Mouse (Mus musculus) intestine, embryonic 16.5 days (tissue): ENCODE measurements at regions not wholly inside any gene's neighbourhood (a gene's known extent, or its start where the extent isn't known, plus 50 kb on each side); places are given as distances from the start of the nearest gene placed in this dataset.

Source experiments
- ATAC-seq: fragments of 200-750 bp; cut with Nextera tagmentation; 2 replicates; pipeline ENCODE4 v1.8.0; 2017; ENCODE audit warnings: moderate TSS enrichment, moderate library complexity
- H3K27ac ChIP-seq: fragments of 300-500 bp; sonication (generic); 2 replicates; pipeline ENCODE4 v1.5.1; 2014; ENCODE audit warnings: mild to moderate bottlenecking, low read length
- H3K27me3 ChIP-seq: fragments of 300-500 bp; sonication (generic); replicated peaks from 2 replicates; pipeline ENCODE4 v1.6.1; 2014; ENCODE audit warnings: low read length, control low read depth, mixed read lengths; ENCODE audit not compliant: control insufficient read depth, insufficient read depth
- H3K36me3 ChIP-seq: fragments of 300-500 bp; sonication (generic); 2 replicates; pipeline ENCODE4 v1.6.1; 2014; ENCODE audit warnings: low read length, control low read depth; ENCODE audit not compliant: control insufficient read depth, insufficient read depth
- H3K4me1 ChIP-seq: fragments of 300-500 bp; sonication (generic); 2 replicates; pipeline ENCODE4 v1.6.1; 2014; ENCODE audit warnings: low read length, control low read depth, mixed read lengths; ENCODE audit not compliant: control insufficient read depth, insufficient read depth
- H3K4me2 ChIP-seq: fragments of 300-500 bp; sonication (generic); 2 replicates; pipeline ENCODE4 v1.6.1; 2014; ENCODE audit warnings: low read depth, low read length, control low read depth
- H3K4me3 ChIP-seq: fragments of 300-500 bp; sonication (generic); 2 replicates; pipeline ENCODE4 v1.5.1; 2014; ENCODE audit warnings: mild to moderate bottlenecking, low read length
- H3K9ac ChIP-seq: fragments of 300-500 bp; sonication (generic); 2 replicates; pipeline ENCODE4 v1.6.1; 2014; ENCODE audit warnings: low read depth, low read length
- H3K9me3 ChIP-seq: fragments of 300-500 bp; sonication (generic); 2 replicates; pipeline ENCODE4 v1.6.1; 2016; ENCODE audit warnings: low read length, control low read depth; ENCODE audit not compliant: control insufficient read depth
- WGBS: fragments of 180-500 bp; shearing (Covaris S2); extraction: QIAGEN DNeasy Blood & Tissue Kit; methylation state at CpG from one replicate; pipeline ENCODE4 v1.1.7; 2014; 5-methylcytosine and 5-hydroxymethylcytosine counted together

GRCm38 (mm10) chr14:110043211-110043610 lies 711.7 kb downstream of the Slitrk6 start:
- no peaks in the 10 kb centered on the region for H3K9me3 ChIP-seq
- H3K27ac ChIP-seq = no peak overlapping the region
- no peak overlapping the region for H3K4me2 ChIP-seq
- H3K36me3 ChIP-seq = no peaks in the 10 kb centered on the region
- ATAC-seq = no peak
- no peaks in the 10 kb centered on the region for H3K27me3 ChIP-seq
- H3K4me3 ChIP-seq = no peak overlapping the region
- no peak overlapping the region for H3K9ac ChIP-seq
- H3K4me1 ChIP-seq = no peaks in the 10 kb centered on the region

- Histone ChIP-seq H3K4me3 (no peak overlapping the region), H3K27me3 (no peaks in the 10 kb centered on the region), H3K4me1 (no peaks in the 10 kb centered on the region), H3K27ac (no peak overlapping the region), H3K36me3 (no peaks in the 10 kb centered on the region), H3K9ac (no peak overlapping the region), H3K4me2 (no peak overlapping the region), H3K9me3 (no peaks in the 10 kb centered on the region)
- ATAC-seq = no peak
- 78% methylated on average over 3 of the region's 3 CpGs for WGBS
Measured at GRCm38 (mm10) chr14:110021812-110022211, 733.1 kb downstream of the Slitrk6 start.

DNA sequence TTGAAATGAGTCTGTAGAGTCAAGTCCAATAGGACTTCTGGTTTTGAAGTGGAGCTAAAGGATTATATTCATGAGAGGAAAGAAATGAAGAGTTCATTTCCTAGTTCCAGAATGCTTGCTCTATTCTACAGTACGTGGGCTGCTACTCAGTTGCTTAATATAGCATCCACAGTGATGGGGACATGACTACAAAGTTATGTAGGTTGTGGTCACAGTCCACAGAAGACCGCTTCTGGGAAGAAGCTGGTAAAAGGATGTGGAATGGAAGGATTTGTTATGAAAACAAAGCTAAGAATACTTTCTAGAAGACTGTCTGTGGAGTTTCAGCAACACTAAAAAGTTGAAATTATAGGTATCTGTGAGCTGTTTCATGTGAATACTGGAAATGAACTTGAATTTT lies 739.8 kb downstream of the Slitrk6 start:
- H3K27me3 ChIP-seq = no peaks in the 10 kb centered on the region
- H3K36me3 ChIP-seq = no peaks in the 10 kb centered on the region
- H3K27ac ChIP-seq = no peak overlapping the region
- no peaks in the 10 kb centered on the region for H3K4me1 ChIP-seq
- H3K9me3 ChIP-seq = no peaks in the 10 kb centered on the region
- no peak overlapping the region for H3K4me2 ChIP-seq
- no peak overlapping the region for H3K4me3 ChIP-seq
- 70% methylated on average over 2 of the region's 2 CpGs for WGBS
- no peak for ATAC-seq
- H3K9ac ChIP-seq = no peak overlapping the region

GRCm38 (mm10) chr14:110013229-110013628 lies 741.7 kb downstream of the Slitrk6 start:
- no peak overlapping the region for H3K9ac ChIP-seq
- H3K4me3 ChIP-seq = no peak overlapping the region
- H3K4me1 ChIP-seq = no peaks in the 10 kb centered on the region
- no peak overlapping the region for H3K27ac ChIP-seq
- H3K4me2 ChIP-seq = no peak overlapping the region
- no peaks in the 10 kb centered on the region for H3K36me3 ChIP-seq
- no peak for ATAC-seq
- 59% methylated on average over 1 of the region's 1 CpGs for WGBS
- no peaks in the 10 kb centered on the region for H3K9me3 ChIP-seq
- no peaks in the 10 kb centered on the region for H3K27me3 ChIP-seq

DNA sequence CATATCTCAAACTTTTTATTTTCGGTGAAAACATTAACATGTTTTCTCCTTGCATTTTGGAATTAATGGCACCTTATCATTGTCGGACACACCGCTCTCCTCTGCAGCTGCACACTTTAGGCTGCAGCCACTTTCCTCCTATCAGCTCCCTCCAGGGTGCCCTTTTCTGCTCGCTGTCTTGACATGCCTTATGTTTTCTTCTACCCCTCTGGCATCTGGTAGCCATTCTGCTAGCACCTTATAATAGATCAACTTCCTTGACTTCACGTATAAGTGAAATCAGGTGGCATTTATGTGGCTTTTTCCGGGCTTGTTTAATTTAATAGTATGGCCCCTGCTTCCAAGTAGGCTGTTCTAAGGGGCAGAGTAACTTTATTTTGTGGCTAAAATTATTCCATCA lies 747.8 kb downstream of the Slitrk6 start:
- H3K27ac ChIP-seq = no peak overlapping the region
- no peak overlapping the region for H3K4me3 ChIP-seq
- no peak overlapping the region for H3K4me2 ChIP-seq
- H3K9ac ChIP-seq = no peak overlapping the region
- ATAC-seq = no peak
- no peaks in the 10 kb centered on the region for H3K36me3 ChIP-seq
- 70% methylated on average over 6 of the region's 6 CpGs for WGBS
- H3K9me3 ChIP-seq = no peaks in the 10 kb centered on the region
- H3K27me3 ChIP-seq = no peaks in the 10 kb centered on the region
- H3K4me1 ChIP-seq = no peaks in the 10 kb centered on the region

DNA sequence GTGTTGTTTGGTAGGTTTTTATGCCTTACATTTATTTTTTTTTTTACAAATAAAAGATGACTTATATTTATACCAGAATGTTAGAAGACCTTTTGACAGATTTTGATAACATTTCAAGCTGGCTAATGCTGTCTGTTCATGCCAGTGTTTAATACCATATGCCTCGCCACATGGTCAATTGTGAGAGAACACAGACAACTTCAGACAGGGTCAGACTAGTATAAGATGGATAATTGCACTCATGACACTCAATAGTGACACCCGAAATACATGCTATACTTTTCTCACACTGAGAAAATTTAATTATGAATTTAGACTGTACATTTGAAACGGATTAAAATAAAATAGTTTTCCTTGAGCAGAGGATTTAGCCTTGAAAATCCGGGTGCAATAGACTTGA lies 769.9 kb downstream of the Slitrk6 start:
- no peak overlapping the region for H3K4me2 ChIP-seq
- no peaks in the 10 kb centered on the region for H3K9me3 ChIP-seq
- H3K27ac ChIP-seq = no peak overlapping the region
- H3K4me3 ChIP-seq = no peak overlapping the region
- no peak overlapping the region for H3K9ac ChIP-seq
- H3K4me1 ChIP-seq = no peaks in the 10 kb centered on the region
- H3K27me3 ChIP-seq = no peaks in the 10 kb centered on the region
- no peaks in the 10 kb centered on the region for H3K36me3 ChIP-seq
- no peak for ATAC-seq
- 67% methylated on average over 4 of the region's 4 CpGs for WGBS

- Histone ChIP-seq H3K36me3 (no peaks in the 10 kb centered on the region), H3K27ac (no peak overlapping the region), H3K9me3 (no peaks in the 10 kb centered on the region), H3K4me1 (no peaks in the 10 kb centered on the region), H3K27me3 (no peaks in the 10 kb centered on the region), H3K4me2 (no peak overlapping the region), H3K9ac (no peak overlapping the region), H3K4me3 (no peak overlapping the region)
- no peak for ATAC-seq
- WGBS = 57% methylated on average over 3 of the region's 3 CpGs
Measured at GRCm38 (mm10) chr14:109958008-109958407, 796.9 kb downstream of the Slitrk6 start.

DNA sequence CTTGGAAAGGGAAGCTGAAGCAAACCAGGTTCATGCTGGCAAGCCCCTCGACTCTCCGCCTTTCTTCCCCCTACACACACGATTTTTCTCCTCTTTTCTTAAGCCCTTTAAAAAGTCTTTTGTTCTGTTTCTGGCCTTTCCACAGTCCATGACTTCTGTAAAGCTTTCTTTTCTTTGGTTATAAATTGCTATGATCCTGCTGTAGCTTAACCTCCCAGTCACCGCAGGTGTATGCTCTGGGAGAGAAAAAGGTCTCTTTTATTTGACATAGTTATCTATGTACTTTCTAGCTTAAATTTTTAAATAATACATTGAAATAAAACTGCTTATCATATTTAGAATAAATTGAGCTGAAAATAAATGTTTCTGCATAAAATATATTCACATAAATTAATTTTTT lies 813.0 kb downstream of the Slitrk6 start:
- no peaks in the 10 kb centered on the region for H3K27me3 ChIP-seq
- H3K4me1 ChIP-seq = no peaks in the 10 kb centered on the region
- WGBS = 77% methylated on average over 4 of the region's 4 CpGs
- H3K9ac ChIP-seq = no peak overlapping the region
- no peak overlapping the region for H3K27ac ChIP-seq
- no peaks in the 10 kb centered on the region for H3K9me3 ChIP-seq
- H3K4me3 ChIP-seq = no peak overlapping the region
- no peaks in the 10 kb centered on the region for H3K36me3 ChIP-seq
- H3K4me2 ChIP-seq = no peak overlapping the region
- no peak for ATAC-seq

DNA sequence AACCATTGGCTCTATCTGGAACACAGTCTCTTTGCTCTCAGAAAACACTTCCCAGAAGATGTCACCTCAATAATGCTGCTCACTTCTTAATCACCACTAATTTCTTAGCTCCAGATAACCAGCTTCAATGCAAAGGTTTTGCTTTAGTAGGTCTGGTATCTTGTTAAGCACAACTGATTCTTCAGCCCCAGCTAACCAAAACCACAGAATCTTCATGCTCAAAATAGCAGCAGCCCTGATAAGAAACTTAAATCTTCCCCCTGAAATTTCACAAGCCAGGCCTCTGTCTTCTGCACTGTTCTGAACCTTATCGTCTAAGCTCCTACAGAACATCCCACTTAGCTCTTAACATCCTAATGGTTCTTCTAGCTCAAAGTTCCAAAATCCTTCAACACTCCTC lies 813.8 kb downstream of the Slitrk6 start:
- ATAC-seq = no peak
- Histone ChIP-seq H3K36me3 (no peaks in the 10 kb centered on the region), H3K4me1 (no peaks in the 10 kb centered on the region), H3K9me3 (no peaks in the 10 kb centered on the region), H3K27me3 (no peaks in the 10 kb centered on the region), H3K27ac (no peak overlapping the region), H3K4me3 (no peak overlapping the region), H3K4me2 (no peak overlapping the region), H3K9ac (no peak overlapping the region)
- WGBS = 85% methylated on average over 1 of the region's 1 CpGs

DNA sequence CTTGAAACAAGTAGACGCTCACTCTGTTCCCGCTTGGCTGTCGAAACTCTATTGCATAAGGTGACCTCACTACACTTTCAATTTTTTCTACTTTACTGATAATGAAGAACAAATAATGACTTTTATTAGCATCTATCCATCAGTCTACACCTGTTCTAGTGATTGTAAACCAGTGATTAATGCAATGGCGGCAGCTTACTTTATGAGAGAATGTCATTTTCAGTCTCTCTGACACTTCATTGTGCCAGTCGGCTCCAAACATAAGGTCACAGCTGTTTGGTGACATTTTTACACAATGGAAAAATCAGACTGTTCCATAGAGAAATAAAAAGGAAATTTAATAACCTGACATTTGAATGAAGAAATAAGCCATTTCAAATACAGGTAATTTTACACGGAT lies 817.5 kb downstream of the Slitrk6 start:
- Histone ChIP-seq H3K27me3 (no peaks in the 10 kb centered on the region), H3K9me3 (no peaks in the 10 kb centered on the region), H3K4me2 (no peak overlapping the region), H3K36me3 (no peaks in the 10 kb centered on the region), H3K4me3 (no peak overlapping the region), H3K27ac (no peak overlapping the region), H3K4me1 (no peaks in the 10 kb centered on the region), H3K9ac (no peak overlapping the region)
- ATAC-seq = no peak
- WGBS = 89% methylated on average over 6 of the region's 6 CpGs
